Mouse (Mus musculus): Measurements from ENCODE around the gene 4933424G06Rik. TPM values are rescaled to one million over a fixed set of nuclear protein-coding genes. Genes with fewer than 3 reads are reported as not detected.

The 4933424G06Rik gene
- polyA plus RNA-seq, 1 experiment from 2014 or later = not detected

- no peaks in the 10 kb centered on the region for H3K9me3 ChIP-seq (ENCODE audit: low read depth, low read length)
Measured at GRCm38 (mm10) chr1:36786377-36786776, 76.4 kb downstream of the 4933424G06Rik start.

DNA sequence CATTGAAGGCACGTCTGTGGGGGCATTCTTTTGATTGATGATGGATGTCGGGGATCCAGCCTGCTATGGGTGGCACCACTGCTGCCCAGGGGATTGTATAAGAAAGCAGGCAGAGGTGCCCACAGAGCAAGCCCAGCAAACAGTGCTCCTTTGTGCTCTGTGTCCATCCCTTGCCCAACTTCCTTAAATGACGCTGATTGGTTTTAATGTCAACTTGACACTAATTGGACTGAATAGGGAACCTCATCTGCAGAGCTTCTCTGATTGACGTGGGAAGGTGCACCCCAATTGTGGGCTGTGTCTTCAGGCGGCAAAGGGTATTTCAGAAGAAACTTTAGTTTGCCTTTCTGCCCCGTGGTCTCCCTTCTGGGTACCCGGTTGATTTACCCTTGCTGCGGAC lies 79.5 kb downstream of the 4933424G06Rik start:
- TF ChIP-seq CTCF (IDR thresholded peaks at IDR 0.05; ENCODE audit: low read depth) = no peak
- Histone ChIP-seq H3K4me2 (no peak overlapping the region), H3K4me1 (ENCODE audit: insufficient read depth) (peaks cover 7% of the 10 kb centered on the region; the same call in 1 of the 2 replicates), H3K27ac (ENCODE audit: low read depth) (no peak overlapping the region), H3K4me3 (ENCODE audit: low read depth, low read length) (no peak overlapping the region), H3K36me3 (ENCODE audit: insufficient read depth) (peaks cover 29% of the 10 kb centered on the region), H3K9ac (no peak overlapping the region), H3K9me3 (ENCODE audit: low read depth, low read length) (no peaks in the 10 kb centered on the region), H3K27me3 (ENCODE audit: insufficient read depth, low read length) (no peaks in the 10 kb centered on the region)
- WGBS = 72% methylated on average over 8 of the region's 8 CpGs
- ATAC-seq (ENCODE audit: insufficient read depth) (no peak), DNase-seq (no peak)

More at GRCm38 (mm10) chr1:36786377-36786776, 76.4 kb downstream of the 4933424G06Rik start:
- H3K27me3 ChIP-seq (ENCODE audit: insufficient read depth, low read length) = no peaks in the 10 kb centered on the region
- no peak overlapping the region for H3K27ac ChIP-seq (ENCODE audit: low read depth)
- H3K36me3 ChIP-seq (ENCODE audit: insufficient read depth) = peaks cover 4% of the 10 kb centered on the region; the same call in 1 of the 2 replicates
- H3K4me3 ChIP-seq (ENCODE audit: low read depth, low read length) = no peak overlapping the region
- H3K4me2 ChIP-seq = no peak overlapping the region
- 90% methylated on average over 7 of the region's 7 CpGs for WGBS
- ATAC-seq (ENCODE audit: insufficient read depth) (no peak), DNase-seq (no peak)
- no peak overlapping the region for H3K9ac ChIP-seq
- peaks cover 7% of the 10 kb centered on the region; the same call in 1 of the 2 replicates for H3K4me1 ChIP-seq (ENCODE audit: insufficient read depth)
- TF ChIP-seq CTCF (IDR thresholded peaks at IDR 0.05; ENCODE audit: low read depth) = peak; percentile 36

DNA sequence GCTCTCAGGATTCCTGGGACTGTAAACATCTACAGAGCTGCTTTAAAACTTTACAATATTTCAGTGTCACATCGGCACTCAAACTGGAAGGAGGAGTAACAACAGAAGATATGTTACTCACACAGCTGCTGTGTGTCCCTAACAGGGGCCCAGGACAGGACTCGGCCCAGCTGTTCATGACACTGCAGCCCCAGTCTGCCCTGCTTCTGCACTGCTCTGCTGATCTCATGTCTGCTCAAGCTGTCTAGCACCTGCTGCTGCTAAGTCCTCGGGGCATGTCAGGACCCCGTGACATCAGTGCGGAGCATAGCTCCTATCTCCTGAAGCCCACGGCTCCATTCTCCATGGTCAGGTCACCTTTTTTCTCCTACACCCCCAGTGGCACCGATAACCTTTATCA lies 86.8 kb downstream of the 4933424G06Rik start:
- Histone ChIP-seq H3K36me3 (ENCODE audit: insufficient read depth) (peaks cover 87% of the 10 kb centered on the region), H3K4me1 (ENCODE audit: insufficient read depth) (no peaks in the 10 kb centered on the region), H3K9ac (no peak overlapping the region), H3K4me2 (no peak overlapping the region), H3K4me3 (ENCODE audit: low read depth, low read length) (no peak overlapping the region), H3K9me3 (ENCODE audit: low read depth, low read length) (no peaks in the 10 kb centered on the region), H3K27ac (ENCODE audit: low read depth) (no peak overlapping the region), H3K27me3 (ENCODE audit: insufficient read depth, low read length) (no peaks in the 10 kb centered on the region)
- no peak for DNase-seq
- no peak for TF ChIP-seq CTCF (IDR thresholded peaks at IDR 0.05; ENCODE audit: low read depth)
- peak; percentile 56; the same call in 1 of the 2 replicates for ATAC-seq (ENCODE audit: insufficient read depth)
- WGBS = 72% methylated on average over 7 of the region's 7 CpGs

- H3K4me3 ChIP-seq (ENCODE audit: low read depth, low read length) = no peak overlapping the region
- no peak overlapping the region for H3K9ac ChIP-seq
- no peak for TF ChIP-seq CTCF (IDR thresholded peaks at IDR 0.05; ENCODE audit: low read depth)
- H3K36me3 ChIP-seq (ENCODE audit: insufficient read depth) = peaks cover 89% of the 10 kb centered on the region
- ATAC-seq (ENCODE audit: insufficient read depth) = no peak
- H3K27ac ChIP-seq (ENCODE audit: low read depth) = no peak overlapping the region
- H3K27me3 ChIP-seq (ENCODE audit: insufficient read depth, low read length) = no peaks in the 10 kb centered on the region
- no peak for DNase-seq
- H3K4me1 ChIP-seq (ENCODE audit: insufficient read depth) = no peaks in the 10 kb centered on the region
- no peaks in the 10 kb centered on the region for H3K9me3 ChIP-seq (ENCODE audit: low read depth, low read length)
- WGBS = 60% methylated on average over 10 of the region's 10 CpGs
- H3K4me2 ChIP-seq = no peak overlapping the region
Measured at GRCm38 (mm10) chr1:36797481-36797880, 87.5 kb downstream of the 4933424G06Rik start.

DNA sequence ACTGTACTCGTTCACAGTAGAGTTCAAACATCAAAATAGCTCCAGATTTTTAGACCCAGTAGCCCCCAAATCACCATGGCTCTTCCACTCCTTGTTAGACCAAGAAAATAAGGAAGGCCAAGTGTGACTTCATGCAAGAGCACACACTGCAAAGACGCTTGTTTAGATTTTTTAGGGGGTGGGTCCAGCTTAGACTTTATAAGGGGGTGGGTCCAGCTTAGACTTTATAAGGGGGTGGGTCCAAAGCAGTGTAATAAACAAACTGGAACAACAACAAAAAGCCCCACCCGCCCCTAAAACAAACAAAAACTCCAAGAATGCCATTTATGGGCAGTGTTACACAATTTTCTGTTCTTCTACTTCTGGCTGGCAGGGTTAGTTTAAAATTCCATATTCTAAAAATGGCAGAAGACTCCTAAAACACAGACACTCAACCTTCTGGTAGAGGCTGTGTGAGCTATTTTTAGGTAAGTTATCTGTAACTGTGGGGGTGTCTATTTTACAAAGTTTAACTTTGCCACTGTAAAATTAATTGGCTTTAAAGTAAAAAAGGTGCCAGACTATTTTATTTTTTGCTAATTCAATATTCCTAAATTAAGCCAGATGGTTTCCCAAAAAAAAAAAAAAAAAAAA lies 90.5 kb downstream of the 4933424G06Rik start:
- ATAC-seq (ENCODE audit: insufficient read depth) = peak; percentile 24; the same call in 1 of the 2 replicates
- Histone ChIP-seq H3K27me3 (ENCODE audit: insufficient read depth, low read length) (no peaks in the 10 kb centered on the region), H3K9ac (no peak overlapping the region), H3K4me1 (ENCODE audit: insufficient read depth) (no peaks in the 10 kb centered on the region), H3K4me3 (ENCODE audit: low read depth, low read length) (no peak overlapping the region), H3K4me2 (no peak overlapping the region), H3K27ac (ENCODE audit: low read depth) (0 out of 2 replicates have a peak overlapping the region, but pooled peaks have one; percentile 30), H3K36me3 (ENCODE audit: insufficient read depth) (peaks cover 83% of the 10 kb centered on the region), H3K9me3 (ENCODE audit: low read depth, low read length) (no peaks in the 10 kb centered on the region)
- DNase-seq = peak; percentile 35
- 67% methylated on average over 3 of the region's 3 CpGs for WGBS
- no peak for TF ChIP-seq CTCF (IDR thresholded peaks at IDR 0.05; ENCODE audit: low read depth)

DNA sequence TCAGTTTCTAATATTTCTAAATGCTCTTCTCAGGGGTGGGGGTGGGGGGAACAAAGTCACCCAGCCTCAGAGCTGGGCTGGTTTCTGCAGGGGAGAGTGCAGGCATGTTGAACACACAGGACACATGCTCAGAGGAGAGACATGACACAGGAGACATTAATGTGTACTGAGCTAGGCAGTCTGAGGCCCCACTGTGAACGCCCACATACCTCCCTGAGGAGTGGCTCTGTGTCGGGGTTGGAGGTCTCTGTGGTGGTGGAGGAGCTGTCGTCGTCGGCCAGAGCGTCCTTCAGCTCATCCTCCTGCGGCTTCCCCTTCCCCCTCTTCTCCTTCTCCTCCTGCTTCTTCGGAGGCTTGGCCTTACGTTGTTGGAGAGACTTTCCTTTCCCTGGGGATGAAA lies 94.3 kb downstream of the 4933424G06Rik start:
- no peaks in the 10 kb centered on the region for H3K27me3 ChIP-seq (ENCODE audit: insufficient read depth, low read length)
- DNase-seq = no peak
- no peaks in the 10 kb centered on the region for H3K4me1 ChIP-seq (ENCODE audit: insufficient read depth)
- no peak for TF ChIP-seq CTCF (IDR thresholded peaks at IDR 0.05; ENCODE audit: low read depth)
- peaks cover 81% of the 10 kb centered on the region for H3K36me3 ChIP-seq (ENCODE audit: insufficient read depth)
- H3K4me2 ChIP-seq = no peak overlapping the region
- H3K9ac ChIP-seq = no peak overlapping the region
- no peak overlapping the region for H3K27ac ChIP-seq (ENCODE audit: low read depth)
- 74% methylated on average over 9 of the region's 9 CpGs for WGBS
- no peaks in the 10 kb centered on the region for H3K9me3 ChIP-seq (ENCODE audit: low read depth, low read length)
- no peak for ATAC-seq (ENCODE audit: insufficient read depth)
- no peak overlapping the region for H3K4me3 ChIP-seq (ENCODE audit: low read depth, low read length)

DNA sequence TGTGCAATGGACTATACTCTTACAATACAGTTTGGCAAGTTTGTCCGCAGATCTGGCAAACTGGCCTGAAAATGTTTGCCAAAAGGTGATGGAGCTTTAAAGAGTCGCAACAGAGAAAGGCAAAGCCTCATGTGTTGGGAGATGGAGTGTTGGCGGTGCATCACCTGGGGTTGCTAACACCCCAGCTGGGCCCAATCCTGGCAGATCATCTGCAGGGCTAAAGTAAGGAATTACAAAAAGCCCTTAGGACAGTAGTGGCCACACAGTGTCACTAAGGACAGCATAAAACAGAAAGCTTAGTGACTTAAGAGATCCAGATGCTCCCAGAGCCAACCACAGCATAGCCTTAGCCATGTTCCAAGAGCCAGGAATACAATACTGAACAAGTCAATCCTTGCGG lies 94.9 kb downstream of the 4933424G06Rik start:
- Histone ChIP-seq H3K9me3 (ENCODE audit: low read depth, low read length) (no peaks in the 10 kb centered on the region), H3K36me3 (ENCODE audit: insufficient read depth) (peaks cover 81% of the 10 kb centered on the region), H3K27me3 (ENCODE audit: insufficient read depth, low read length) (no peaks in the 10 kb centered on the region), H3K4me2 (no peak overlapping the region), H3K27ac (ENCODE audit: low read depth) (no peak overlapping the region), H3K4me1 (ENCODE audit: insufficient read depth) (no peaks in the 10 kb centered on the region), H3K9ac (no peak overlapping the region), H3K4me3 (ENCODE audit: low read depth, low read length) (no peak overlapping the region)
- TF ChIP-seq CTCF (IDR thresholded peaks at IDR 0.05; ENCODE audit: low read depth) = no peak
- 91% methylated on average over 4 of the region's 4 CpGs for WGBS
- DNase-seq = no peak
- no peak for ATAC-seq (ENCODE audit: insufficient read depth)

Measured in lung, embryonic 14.5 days (tissue).